Mouse (Mus musculus): ENCODE measurements around the gene Tstd1.

Gene Tstd1

DNA sequence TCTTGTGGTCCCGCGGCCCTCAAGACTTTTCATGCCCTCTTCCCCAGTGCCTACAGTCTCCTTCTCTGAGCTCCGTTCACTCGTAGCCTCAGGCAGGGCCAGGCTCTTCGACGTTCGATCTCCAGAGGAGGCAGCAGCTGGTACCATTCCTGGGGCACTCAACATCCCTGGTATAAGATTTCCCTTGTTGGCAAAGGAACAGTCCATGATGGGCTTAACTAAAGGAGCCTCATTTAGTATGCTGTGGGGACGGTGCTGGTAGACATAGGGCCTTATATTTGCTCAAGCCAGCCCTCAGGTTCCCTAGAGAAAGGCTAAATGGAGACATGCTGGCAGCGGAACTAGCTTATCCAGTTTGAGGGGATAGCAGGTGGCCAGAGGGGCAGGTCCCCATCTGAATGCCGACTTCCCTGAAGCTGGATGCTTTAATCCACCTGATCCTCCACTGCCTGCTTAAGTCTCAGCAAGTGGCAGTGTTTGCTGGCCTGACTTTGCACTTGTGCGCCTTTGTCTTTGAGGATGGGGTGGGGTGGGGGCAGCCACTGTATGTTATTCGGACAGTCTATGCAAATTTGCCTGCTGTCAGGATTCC, 715 bp downstream of the Tstd1 start:
- DNase-seq (ENCODE audit: low spot score in 2 of 2) = no peak

DNA sequence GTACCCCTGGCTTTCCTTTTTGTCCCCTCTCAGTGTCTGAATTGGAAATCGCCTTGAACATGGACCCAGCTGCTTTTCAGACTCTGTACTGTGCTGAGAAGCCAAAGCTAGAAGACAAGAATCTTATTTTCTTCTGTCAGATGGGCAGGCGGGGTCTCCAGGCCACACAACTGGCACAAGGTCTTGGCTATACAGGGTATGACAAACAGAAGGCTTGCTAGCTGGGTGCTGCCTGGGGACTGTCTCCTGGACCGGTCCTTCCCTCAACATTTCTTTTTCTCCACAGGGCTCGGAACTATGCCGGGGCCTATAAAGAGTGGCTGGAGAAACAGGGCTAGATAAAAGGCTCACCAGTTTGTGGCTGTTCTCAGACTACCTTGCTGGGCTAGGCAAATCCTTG, 1.2 kb downstream of the Tstd1 start:
- DNase-seq (ENCODE audit: low spot score in 2 of 2) = no peak

DNA sequence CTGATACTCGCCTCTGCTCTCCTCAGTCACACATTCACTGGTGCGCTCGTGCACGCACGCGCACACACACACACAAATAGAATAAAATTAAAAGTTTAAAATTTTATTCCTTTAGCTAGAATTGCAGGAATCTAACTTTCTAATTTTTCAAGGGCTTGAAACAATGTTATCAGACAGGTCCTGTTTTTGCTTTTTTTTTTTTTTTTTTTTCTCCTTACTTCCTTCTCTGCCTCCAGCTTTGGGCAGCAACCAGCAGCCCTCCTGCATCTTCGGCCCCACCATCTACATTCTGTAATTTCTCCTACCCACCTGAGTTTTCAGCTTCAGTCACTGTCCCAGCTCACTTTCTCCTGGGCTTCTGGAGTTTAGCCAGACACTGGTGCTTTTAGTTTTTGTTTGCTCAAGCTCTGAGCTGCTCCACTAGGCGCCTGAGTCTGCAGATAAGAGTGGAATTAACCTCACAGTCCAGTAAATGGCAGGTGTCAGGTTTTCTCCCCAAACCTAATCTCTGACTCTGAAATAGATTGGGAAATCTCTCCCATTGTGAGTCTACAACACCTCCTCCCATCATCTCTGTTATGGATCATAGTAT, 3.9 kb downstream of the Tstd1 start:
- no peak for DNase-seq (ENCODE audit: low spot score in 2 of 2)

DNA sequence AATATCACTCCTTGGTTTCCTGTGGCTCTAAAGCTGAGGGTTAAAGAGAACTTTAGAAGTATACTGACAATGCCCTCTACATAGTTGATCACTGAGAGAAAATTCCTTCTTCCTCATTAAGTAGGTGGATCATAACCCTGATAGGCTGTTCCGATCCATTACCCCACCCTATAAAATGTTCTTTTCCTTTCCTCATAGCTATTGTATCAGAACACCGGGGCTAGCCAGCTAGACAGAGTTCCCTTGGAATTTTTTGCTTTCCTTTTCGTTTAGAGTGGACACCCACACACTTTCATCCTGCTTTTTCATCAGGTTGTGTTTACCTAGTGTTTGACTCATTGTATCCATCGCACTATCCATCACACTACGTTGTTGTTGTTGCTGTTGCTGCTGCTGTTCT, 6.0 kb downstream of the Tstd1 start:
- no peak for DNase-seq (ENCODE audit: low spot score in 2 of 2)

DNA sequence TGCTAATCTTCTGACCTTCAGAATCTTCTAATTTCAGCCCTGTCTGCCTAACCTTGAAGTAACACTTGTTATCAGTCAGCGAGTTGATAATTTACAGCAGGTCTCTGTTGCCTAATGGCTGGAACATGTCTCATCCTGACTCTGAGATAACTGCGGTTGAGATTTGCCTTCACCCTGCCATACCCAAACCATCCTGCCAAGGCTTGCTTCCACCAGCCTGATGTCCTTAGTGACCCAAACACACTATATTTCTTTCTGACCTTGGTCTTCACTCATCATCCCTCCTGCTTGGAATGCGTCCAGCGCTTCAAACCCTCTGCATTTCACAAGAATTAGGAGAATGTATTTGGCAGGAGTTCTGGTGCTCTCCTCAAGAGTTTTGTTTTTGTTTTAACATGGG, 6.5 kb downstream of the Tstd1 start:
- no peak for DNase-seq (ENCODE audit: low spot score in 2 of 2)

DNA sequence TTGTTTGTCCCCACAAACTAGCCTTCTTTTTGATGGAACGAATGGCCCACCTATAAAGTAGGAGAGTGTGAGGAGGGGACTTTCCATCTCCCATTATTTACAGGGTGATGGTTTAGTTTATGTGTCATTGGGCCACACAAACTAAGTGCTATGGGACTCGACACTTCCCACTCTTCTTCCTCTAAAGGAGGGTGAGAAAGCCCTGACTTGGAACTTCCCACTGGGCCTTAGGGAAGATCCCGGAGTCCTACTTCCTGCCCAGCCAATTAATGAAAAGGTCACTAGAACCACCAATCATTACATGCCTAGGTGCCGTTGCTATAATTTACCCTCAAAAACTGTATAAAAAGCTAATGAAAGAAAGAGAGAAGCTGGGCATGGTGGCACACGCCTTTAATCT, 13.5 kb downstream of the Tstd1 start:
- DNase-seq (ENCODE audit: low spot score in 2 of 2) = no peak

DNA sequence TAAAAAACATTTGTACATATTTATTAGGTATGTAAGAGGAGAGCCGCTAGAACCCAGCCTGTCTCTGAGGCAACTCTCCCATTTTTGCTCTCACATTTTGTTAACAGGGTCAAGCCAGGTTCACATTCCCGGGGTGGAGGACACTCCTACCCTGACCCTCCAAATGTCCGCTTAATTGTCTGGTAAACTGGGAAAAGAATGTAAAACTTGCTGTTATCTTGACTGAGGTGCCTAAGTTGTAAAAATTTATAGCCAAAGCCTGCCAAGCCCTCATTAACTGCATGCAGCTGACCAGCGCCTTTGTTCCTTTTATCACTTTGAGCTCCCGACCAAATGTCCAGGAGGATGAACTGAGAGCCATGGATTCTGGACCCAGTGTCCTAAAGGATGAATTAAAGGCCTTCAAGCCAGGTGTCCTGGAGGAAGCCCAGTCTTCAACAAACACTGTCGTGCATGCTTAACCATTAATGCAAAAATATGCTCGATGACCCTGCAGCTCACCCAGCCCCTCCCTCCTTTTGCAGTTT, 16.7 kb downstream of the Tstd1 start:
- DNase-seq (ENCODE audit: low spot score in 2 of 2) = no peak

DNA sequence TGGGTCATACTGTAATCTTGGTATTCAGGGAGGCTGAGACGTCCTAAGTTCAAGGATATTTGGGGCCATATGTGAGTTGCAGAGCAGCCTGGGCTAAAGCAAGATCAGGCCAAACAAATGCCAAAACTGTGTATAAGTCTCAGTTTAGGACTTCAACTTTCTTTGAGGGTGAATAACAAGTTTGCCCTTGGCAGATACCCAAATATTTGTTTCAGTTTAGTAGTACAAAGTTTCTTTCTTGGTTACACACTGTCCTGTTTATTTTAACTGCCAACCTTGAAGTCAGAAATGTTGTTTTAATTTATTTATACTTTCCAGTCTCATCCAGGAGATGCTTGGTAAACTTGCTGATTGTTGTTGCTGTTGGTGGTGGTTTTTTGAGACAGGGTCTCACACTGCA, 17.3 kb downstream of the Tstd1 start:
- no peak for DNase-seq (ENCODE audit: low spot score in 2 of 2)

DNA sequence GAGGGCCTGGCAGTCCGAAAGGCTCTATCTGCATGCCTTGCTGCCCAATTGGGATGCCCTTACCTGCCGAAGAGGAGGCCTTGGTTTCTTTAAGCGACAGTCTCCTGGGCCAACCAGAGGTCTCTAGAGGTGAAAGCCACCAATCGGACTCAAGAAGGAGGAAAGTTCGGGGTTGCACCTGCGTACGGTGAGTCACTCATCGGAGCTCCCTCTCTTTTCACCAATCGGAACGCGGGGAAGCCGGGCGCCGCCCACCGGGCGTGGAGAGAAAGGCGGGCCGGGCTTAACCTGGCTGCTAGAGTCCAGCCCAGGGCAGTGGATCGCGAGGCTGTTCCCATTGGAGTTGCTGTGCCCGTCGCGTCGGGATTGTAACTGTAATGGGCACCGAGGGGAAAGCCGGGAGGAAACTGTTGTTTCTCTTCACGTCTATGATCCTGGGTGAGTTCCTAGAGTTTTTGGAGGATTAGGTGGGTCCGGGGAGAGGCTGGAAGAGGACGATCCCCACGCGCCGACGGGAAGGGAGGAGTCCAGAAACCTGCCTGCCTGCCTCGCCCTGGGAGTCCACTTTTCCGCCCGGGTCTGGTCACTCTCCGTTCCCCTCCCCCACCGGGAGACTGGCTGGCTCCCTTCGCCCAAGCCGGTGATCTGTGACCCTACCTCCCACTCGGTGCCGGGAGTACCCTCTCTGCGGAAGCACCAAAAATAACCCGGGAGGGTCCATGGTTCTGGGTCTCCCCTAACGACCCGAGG, 18.8 kb downstream of the Tstd1 start, which contains the start of gene F11r:
Gene F11r, plus strand, starts transcription at position 272 of the 750 bp plus-strand sequence.
- peak; percentile 38 to 70 for DNase-seq (ENCODE audit: low spot score in 2 of 2)

DNA sequence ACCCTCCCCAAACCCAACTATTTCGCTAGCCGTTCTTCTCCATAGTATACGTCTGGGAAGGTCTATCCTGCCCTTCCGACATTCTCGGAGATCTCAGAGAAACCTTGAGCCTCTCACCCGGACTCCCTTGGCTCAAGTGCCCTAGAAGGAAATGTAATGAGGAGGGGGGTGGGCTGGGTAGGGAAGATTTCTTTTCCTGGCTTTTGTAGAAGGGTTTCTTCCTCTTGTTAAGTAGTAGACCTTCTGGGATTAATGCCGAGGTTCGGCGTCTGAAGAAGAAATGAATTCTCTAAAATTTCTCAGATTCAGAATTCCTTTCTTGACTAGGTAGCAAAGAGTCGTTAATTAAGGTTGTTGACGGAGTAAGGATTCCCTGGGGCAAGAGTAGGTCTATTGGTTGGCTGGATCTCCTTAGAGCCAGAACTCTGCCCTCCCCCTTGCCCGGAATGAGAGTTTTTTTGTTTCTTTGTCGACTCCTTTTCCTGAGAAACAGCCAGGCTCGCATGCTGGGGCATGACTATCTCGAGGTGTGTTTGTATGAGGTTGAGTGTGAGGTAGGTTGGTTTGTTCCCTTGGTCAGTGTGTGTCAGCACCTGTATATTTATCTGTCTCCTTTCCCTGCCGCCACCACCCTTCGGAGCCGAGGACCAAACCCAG, 19.5 kb downstream of the Tstd1 start:
- no peak for DNase-seq (ENCODE audit: low spot score in 2 of 2)

DNA sequence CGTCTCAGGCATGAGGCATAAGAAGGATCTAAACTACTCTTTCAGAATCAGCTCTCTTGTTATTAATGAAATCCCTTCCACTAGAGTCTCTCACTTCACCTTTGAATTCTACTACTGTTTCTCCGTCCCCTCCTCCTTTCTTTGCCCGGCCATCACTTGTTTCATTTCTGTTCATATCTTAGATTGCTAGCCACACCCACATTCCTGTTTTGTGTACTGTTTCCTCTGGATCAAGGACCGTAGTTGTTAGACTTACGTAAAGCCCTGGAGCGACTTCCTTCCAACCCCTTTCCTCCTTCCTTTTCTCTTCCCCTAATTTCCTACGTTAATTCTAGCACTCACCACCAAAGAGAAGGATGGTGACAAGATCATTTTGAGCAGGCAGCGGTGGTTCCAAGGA, 20.4 kb downstream of the Tstd1 start:
- DNase-seq (ENCODE audit: low spot score in 2 of 2) = no peak

DNA sequence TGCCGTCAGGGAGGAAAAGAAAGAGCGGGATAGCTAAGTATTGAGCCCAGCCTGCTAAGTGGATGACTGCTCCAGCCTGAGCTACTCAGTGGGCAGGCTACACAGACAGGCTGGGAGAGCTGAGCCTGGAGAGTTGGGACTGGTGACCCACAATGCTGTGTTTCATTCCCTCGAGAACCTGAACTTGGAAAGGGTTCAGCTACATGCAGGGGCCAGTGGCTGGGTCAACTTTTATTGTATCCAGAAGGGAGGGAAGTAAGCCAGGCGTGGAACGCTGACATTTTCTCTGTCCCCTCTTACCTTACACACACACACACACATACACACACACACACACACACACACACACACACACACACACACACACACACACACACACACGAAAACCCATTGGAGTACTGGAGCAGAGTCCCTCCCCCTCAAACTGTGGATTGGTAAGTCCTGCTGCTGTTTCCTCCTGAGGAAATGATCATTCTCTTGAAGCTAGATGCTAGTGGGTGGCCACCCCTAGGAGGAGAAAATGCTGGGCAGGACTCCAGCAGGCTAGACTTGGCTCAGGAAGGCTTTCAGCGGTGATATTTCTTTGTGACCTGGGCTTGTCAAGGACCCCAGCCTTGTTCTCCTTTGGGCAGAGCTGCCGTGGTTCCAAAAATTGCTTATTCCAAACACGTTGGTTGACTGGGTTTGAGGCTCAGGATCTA, 21.5 kb downstream of the Tstd1 start:
- no peak for DNase-seq (ENCODE audit: low spot score in 2 of 2)

DNA sequence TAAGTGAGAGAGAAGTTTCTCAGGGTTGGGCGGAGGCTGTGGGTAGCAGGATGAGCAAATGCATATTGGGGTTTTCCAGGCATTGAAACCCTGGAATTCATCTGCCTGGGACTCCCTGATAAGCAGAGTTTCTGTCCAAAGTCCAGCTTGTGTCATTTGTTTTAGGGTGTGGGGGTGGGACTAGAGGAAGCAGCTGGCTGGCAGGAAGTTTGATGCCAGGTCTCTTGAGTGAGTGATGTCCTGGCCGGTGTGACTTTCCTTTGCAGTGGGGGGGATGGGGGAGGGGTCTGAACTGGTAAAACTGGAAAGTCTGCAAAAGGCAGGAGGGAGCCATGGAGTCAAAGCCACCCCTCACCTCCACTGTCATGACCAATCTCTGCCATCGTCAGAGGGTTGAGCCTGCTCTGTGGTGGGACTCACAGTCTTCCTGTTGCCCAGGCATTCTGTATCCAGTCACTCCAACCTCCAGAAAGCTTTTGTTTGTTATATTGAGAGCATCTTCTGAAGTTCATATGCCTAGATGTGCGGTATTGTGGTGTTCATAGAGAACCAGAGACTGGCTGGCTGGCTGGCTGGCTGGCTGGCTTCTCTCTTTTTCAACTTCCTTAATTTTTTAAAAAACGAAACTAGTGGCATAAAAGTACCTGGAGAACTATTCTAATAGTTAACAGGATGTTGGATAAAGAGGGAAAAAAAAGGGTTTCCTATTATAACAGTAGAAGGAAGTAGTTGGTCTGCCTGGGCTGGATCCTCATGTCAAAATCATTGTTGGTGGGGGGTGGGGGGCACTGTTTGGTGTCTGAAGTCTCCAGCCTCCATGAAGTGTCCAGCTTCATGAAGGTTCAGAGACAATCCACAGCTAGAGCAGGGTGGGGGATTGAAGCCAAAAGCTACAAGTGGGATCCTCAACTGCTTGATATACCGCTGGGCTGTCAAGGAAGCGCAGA, 23.1 kb downstream of the Tstd1 start:
- DNase-seq (ENCODE audit: low spot score in 2 of 2) = no peak

DNA sequence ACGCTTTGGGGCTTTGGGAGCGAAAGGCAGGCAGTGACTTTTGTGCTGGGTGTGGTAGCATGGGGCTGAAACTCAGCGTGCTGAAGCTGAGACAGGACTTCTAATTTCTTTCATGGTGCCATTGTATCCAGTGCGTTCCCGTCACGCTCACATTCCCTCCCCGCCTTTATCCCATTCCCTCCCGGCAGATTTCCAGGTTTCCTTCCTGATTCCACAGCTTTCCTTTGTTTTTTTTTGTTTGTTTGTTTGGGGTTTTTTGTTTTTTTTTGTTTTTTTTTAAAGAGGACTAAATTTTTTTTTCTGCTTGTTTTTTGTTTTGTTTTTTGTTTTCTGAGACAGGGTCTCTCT, 23.7 kb downstream of the Tstd1 start:
- no peak for DNase-seq (ENCODE audit: low spot score in 2 of 2)

DNA sequence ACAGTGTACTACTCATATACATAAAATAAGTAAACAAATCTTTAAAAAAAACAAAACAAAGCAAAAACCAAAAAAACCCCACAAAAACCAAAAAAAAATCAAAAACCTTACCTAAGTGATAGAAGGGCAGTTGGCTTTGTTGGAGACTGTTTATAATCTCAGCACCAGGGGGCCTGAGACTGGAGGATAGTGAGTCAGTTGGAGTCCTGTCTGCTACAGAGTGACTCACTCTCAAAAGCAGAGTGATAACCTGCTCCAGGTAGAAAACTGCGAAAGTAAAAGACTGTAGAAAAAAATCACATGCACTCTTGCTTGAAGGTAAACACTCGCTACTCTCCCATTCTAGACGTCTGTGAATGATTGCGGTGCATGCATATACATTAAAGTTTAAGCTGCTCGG, 26.4 kb downstream of the Tstd1 start:
- DNase-seq (ENCODE audit: low spot score in 2 of 2) = no peak

DNA sequence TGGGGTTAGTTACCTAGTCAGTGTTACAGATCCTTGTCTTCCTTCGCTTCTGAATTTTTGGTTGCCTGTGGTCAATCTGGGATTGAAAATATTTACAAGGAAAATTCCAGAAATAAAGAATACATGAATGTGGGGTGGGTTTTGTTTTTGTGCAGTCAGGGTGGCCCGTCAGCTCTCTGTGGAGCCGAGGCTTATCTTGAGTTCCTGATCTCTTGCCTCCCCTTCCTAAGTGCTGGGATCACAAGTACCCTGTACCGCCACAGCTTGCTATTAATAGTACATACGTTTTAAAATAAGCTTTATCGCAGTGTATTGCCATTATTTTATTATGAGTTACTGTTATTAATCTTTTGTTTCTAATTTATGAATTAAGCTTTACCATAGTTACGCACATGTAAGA, 28.2 kb downstream of the Tstd1 start:
- no peak for DNase-seq (ENCODE audit: low spot score in 2 of 2)

DNA sequence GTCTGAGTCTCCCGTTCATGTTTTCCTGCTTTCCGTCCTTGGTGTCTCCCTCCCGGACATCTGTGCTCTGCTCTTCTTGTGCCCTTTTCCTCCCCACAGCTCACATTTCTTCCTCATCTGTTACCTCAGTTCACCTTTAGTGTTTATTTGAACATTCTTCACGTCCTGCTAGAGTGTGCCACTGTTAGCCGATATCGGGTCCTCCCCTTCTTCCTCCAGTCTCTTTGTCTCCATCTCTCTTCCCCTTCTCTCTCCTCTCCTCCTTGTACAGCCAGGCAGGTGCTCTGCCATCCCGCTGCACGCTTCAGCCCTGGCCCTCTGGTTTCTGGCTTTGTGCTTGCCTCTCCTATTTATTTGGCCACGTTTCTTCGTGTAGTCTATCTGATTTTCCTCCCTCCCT, 29.0 kb downstream of the Tstd1 start:
- DNase-seq (ENCODE audit: low spot score in 2 of 2) = no peak

DNA sequence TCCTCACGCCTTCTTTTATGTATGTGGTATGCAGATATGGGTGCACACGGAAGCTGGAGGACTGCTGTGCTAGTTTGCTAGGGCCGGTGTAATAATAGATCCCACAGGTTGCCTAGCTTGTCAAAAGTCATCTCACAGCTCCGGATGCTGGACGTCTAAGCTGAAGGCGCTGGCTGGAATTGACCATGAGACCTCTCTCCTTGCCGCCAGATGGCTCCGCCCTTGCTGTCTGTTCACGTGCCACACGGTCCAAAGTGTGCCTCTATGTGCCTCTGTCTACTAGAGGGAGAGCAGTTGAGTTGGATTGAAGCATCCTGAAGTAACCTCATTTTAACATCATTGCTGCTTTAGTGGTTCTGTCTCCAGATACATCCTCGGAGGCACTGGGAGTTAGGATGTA, 31.4 kb downstream of the Tstd1 start:
- DNase-seq (ENCODE audit: low spot score in 2 of 2) = no peak

DNA sequence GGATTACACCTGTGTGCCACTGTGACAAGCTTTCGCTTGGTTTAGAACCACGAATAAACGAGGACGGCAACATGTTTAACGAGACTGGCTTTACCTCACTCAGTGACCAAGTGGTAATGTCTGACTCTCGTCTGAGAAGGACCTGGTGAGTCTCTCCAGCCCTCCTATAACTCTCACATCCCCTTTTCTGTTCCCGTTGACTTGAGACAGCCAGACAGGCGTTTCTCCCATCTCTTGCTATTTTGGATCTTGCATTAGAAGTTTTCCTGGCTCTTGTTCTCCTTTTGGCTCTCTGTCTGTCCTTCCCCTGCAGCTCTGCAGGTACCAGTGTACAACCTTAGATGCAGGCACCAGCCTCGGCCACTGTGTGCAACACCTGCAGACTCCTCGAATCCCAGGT, 32.3 kb downstream of the Tstd1 start:
- no peak for DNase-seq (ENCODE audit: low spot score in 2 of 2)

DNA sequence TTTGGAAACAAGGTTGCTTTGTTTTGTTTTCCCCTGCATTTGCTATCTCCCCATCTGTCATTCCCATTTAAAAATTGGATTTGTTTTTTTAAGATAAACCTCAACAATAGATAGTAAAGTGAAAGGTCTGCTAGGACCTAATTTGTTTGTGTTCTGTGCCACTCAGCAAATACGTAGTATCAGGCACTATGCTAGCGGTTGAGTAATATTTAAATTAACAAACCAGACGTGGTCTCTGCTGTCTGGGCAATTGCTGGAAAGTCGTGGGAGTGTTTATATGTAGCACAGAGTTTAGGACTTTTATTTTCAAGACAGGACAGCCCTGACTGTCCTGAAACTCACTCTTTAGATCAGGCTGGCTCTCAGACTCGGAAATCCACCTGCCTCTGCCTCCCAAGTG, 33.9 kb downstream of the Tstd1 start:
- no peak for DNase-seq (ENCODE audit: low spot score in 2 of 2)

DNA sequence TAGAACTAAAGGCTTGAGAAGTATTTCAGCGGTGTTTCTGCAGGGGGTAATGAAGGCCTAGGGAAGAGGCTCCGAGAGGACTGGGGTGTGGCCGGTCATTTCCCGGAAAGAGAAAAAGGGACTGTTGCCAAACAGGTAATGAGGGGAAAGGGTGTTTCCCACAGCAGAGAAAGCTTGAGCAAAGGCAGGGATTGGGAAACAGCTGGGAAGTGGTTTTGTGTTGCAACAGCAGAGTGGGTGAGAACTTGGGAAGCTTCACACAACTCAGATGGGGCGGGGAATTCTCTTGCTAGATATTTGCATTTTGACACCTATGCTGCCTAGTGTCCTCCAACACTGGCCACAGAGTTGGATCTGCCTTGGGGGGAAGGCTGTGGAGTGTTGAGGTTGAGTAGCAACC, 34.3 kb downstream of the Tstd1 start:
- DNase-seq (ENCODE audit: low spot score in 2 of 2) = no peak

Measured in spleen, postnatal 10 days (tissue).